Mouse (Mus musculus): ENCODE measurements around the gene Atl3. TPM values are rescaled to one million over a fixed set of nuclear protein-coding genes. Genes with fewer than 3 reads are reported as not detected.
A peak's percentile ranks its signal among the peaks of the same experiment; 100 is the strongest.

Atl3 gene
- polyA plus RNA-seq, 1 experiment from 2014 or later = 5.8 TPM

DNA sequence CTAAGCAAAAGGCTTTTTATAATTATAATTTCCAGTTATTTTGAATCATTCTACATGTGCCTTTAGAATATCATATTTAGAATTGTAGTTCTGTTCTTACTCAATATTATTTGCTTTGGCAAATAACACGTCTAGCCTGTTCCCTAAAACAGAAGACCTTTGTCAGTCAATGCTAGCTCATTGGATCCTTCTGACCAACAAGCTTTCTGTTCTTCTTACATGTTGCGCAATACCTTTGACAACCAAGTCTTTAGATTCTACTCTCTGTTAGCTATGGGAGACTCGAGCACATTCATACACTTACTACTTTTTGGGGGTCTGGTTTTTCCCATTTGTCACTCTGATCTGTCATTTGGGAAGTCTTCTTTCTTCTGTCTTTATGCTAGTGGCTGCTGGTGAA, 27.8 kb downstream of the Atl3 start:
- Histone ChIP-seq H3K36me3 (ENCODE audit: control insufficient read depth, insufficient read depth, low read length) (peaks cover 17% of the 10 kb centered on the region), H3K4me3 (ENCODE audit: low read length) (no peak overlapping the region), H3K9ac (ENCODE audit: low read depth, low read length) (no peak overlapping the region), H3K27ac (ENCODE audit: low read depth, low read length) (no peak overlapping the region), H3K4me2 (ENCODE audit: low read length) (no peak overlapping the region), H3K9me3 (ENCODE audit: control insufficient read depth, low read length) (0 out of 2 replicates have a peak, but pooled peaks cover 2% of the 10 kb centered on the region), H3K4me1 (ENCODE audit: control insufficient read depth, insufficient read depth, low read depth, low read length) (no peaks in the 10 kb centered on the region), H3K27me3 (replicated peaks; ENCODE audit: control insufficient read depth, insufficient read depth, low read length) (no peaks in the 10 kb centered on the region)
- no peak for ATAC-seq
- WGBS = 95% methylated on average over 3 of the region's 3 CpGs

DNA sequence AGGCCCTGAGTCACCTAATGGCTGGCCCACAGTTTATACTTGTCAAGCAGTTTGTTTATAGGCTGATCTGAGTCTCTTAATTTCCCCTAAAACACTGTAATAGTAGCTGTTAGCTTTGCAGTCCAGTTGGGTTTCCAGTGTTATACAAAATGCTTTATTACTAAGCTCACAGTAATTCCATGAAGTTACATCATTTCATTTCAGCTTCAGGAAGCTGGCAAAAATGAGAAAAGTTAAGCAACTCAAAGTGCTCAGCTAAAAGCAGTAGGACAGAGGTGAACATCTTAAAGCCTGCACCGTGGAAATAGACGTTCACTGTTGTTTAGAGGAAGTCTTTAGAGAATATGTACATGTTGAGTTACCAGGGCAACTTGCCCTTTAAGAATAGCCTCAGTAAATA, 29.0 kb downstream of the Atl3 start:
- Histone ChIP-seq H3K9ac (ENCODE audit: low read depth, low read length) (no peak overlapping the region), H3K4me3 (ENCODE audit: low read length) (no peak overlapping the region), H3K4me1 (ENCODE audit: control insufficient read depth, insufficient read depth, low read depth, low read length) (no peaks in the 10 kb centered on the region), H3K27ac (ENCODE audit: low read depth, low read length) (no peak overlapping the region), H3K36me3 (ENCODE audit: control insufficient read depth, insufficient read depth, low read length) (peaks cover 17% of the 10 kb centered on the region), H3K27me3 (replicated peaks; ENCODE audit: control insufficient read depth, insufficient read depth, low read length) (no peaks in the 10 kb centered on the region), H3K9me3 (ENCODE audit: control insufficient read depth, low read length) (0 out of 2 replicates have a peak, but pooled peaks cover 2% of the 10 kb centered on the region), H3K4me2 (ENCODE audit: low read length) (no peak overlapping the region)
- WGBS = 90% methylated on average over 2 of the region's 2 CpGs
- ATAC-seq = no peak

DNA sequence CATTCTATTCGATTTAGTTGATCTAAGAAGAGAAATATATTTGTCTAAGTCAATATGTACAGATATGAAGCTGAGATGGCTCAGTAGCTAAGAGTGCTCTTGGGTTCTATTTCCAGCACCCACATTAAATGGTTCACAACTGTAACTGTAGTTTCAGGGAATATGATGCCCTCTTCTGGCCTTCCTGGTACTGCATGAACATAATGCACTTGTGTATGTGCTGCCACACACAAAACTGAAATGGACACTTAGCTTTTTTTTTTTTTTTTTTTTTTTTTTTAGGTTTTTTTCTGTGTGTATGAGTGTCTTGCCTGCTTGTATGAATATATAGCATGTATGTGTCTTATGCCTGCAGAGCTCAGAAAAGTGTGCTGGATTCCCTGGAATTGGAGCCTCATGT, 29.5 kb downstream of the Atl3 start:
- Histone ChIP-seq H3K4me1 (ENCODE audit: control insufficient read depth, insufficient read depth, low read depth, low read length) (no peaks in the 10 kb centered on the region), H3K4me2 (ENCODE audit: low read length) (no peak overlapping the region), H3K4me3 (ENCODE audit: low read length) (no peak overlapping the region), H3K27ac (ENCODE audit: low read depth, low read length) (no peak overlapping the region), H3K36me3 (ENCODE audit: control insufficient read depth, insufficient read depth, low read length) (peaks cover 17% of the 10 kb centered on the region), H3K27me3 (replicated peaks; ENCODE audit: control insufficient read depth, insufficient read depth, low read length) (no peaks in the 10 kb centered on the region), H3K9me3 (ENCODE audit: control insufficient read depth, low read length) (0 out of 2 replicates have a peak, but pooled peaks cover 2% of the 10 kb centered on the region), H3K9ac (ENCODE audit: low read depth, low read length) (no peak overlapping the region)
- ATAC-seq = no peak
- 100% methylated on average over 1 of the region's 1 CpGs for WGBS

DNA sequence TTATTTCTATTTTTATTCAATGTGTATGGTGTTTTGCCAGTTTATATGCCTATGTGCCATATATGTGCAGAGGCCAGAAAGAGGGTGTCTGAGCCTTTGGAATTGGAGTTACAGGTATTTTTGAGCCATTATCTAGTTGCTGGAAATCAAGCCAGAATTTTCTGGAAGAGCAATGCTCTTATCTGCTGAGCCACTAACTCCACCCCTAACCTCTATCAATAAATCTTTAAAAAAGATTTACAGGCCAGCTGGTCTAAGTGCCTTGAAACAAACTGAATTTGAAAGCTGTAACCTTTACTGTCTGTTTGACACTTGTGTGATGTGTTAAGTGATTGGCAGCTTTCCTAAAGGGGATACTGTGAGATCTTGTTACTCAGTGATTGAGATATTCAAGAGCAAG, 29.9 kb downstream of the Atl3 start:
- Histone ChIP-seq H3K27me3 (replicated peaks; ENCODE audit: control insufficient read depth, insufficient read depth, low read length) (no peaks in the 10 kb centered on the region), H3K36me3 (ENCODE audit: control insufficient read depth, insufficient read depth, low read length) (peaks cover 15% of the 10 kb centered on the region), H3K4me2 (ENCODE audit: low read length) (no peak overlapping the region), H3K4me1 (ENCODE audit: control insufficient read depth, insufficient read depth, low read depth, low read length) (no peaks in the 10 kb centered on the region), H3K27ac (ENCODE audit: low read depth, low read length) (no peak overlapping the region), H3K9ac (ENCODE audit: low read depth, low read length) (no peak overlapping the region), H3K4me3 (ENCODE audit: low read length) (no peak overlapping the region), H3K9me3 (ENCODE audit: control insufficient read depth, low read length) (0 out of 2 replicates have a peak, but pooled peaks cover 2% of the 10 kb centered on the region)
- no peak for ATAC-seq

DNA sequence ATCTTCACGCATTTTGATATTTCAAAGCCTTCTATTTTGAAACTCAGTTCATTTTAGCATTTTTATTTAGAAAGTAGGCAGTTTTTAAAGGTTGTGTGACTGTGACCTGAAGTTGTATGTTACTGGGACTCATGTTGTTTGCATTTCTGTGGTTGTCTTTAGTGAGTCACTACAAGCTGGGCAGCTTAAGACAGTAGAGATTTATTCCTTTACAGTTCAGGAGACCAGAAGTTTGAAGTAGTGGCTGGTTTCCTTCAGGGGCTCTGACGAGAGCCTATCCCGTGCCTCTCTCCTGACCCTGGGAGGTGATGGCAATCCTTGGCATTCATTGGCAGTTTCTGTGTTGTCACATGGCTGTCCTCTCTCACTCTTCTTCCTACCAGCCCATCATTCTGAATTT, 31.0 kb downstream of the Atl3 start:
- Histone ChIP-seq H3K27me3 (replicated peaks; ENCODE audit: control insufficient read depth, insufficient read depth, low read length) (no peaks in the 10 kb centered on the region), H3K36me3 (ENCODE audit: control insufficient read depth, insufficient read depth, low read length) (peaks cover 18% of the 10 kb centered on the region), H3K4me2 (ENCODE audit: low read length) (no peak overlapping the region), H3K9me3 (ENCODE audit: control insufficient read depth, low read length) (0 out of 2 replicates have a peak, but pooled peaks cover 2% of the 10 kb centered on the region), H3K9ac (ENCODE audit: low read depth, low read length) (no peak overlapping the region), H3K27ac (ENCODE audit: low read depth, low read length) (no peak overlapping the region), H3K4me1 (ENCODE audit: control insufficient read depth, insufficient read depth, low read depth, low read length) (no peaks in the 10 kb centered on the region), H3K4me3 (ENCODE audit: low read length) (no peak overlapping the region)
- 82% methylated on average over 3 of the region's 3 CpGs for WGBS
- ATAC-seq = no peak

DNA sequence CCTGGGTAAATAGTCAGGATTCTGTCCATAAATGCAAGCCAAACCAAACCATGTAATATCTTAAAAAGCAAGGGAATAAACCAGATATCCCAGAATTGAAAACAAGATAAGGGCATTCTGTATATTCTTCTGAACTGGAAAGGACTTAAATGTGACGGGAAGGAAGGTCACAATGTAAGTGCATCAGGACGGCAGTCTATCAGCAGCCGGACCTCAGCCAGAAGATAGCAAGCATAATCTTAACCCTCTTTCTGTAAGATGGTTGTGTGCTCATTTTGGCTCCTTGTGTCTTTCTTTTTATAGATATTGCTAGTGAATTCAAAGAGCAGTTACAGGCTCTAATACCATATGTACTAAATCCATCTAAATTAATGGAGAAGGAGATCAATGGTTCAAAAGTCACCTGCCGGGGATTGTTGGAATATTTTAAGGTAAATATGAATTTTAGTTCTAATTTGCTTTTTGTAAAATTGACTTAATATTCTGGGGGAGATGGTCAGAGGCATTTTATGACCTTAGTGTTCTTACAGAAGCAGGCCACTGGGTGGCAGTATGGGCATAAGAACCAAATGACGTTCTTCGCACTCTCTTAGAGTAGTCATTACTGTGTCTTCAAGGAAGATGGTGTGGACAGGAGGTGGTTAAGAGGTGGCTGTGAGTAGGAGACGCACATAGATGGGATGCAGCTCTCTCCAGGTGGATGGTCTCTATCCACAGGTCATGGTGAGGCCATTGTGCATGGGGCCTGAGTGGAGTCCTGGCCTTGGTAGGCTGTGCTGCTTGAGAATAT, 35.0 kb downstream of the Atl3 start:
- Histone ChIP-seq H3K27ac (ENCODE audit: low read depth, low read length) (no peak overlapping the region), H3K27me3 (replicated peaks; ENCODE audit: control insufficient read depth, insufficient read depth, low read length) (no peaks in the 10 kb centered on the region), H3K36me3 (ENCODE audit: control insufficient read depth, insufficient read depth, low read length) (peaks cover 13% of the 10 kb centered on the region), H3K9me3 (ENCODE audit: control insufficient read depth, low read length) (no peaks in the 10 kb centered on the region), H3K4me3 (ENCODE audit: low read length) (no peak overlapping the region), H3K9ac (ENCODE audit: low read depth, low read length) (no peak overlapping the region), H3K4me2 (ENCODE audit: low read length) (no peak overlapping the region), H3K4me1 (ENCODE audit: control insufficient read depth, insufficient read depth, low read depth, low read length) (no peaks in the 10 kb centered on the region)
- 53% methylated on average over 7 of the region's 7 CpGs for WGBS
- ATAC-seq = peak; percentile 74

DNA sequence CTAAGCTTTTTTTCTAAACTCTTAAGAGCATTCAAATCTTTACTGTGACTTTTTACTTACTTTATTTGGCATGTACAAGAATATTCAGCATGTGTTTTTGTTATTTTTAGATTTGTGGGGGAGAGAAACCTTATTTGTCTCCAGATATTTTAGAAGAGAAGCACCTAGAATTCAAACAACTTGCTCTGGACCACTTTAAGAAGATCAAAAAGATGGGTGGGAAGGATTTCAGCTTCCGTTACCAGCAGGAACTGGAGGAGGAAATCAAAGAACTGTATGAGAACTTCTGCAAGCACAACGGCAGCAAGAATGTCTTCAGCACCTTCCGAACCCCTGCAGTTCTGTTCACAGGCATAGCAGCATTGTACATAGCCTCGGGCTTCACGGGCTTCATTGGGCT, 38.1 kb downstream of the Atl3 start:
- Histone ChIP-seq H3K4me1 (ENCODE audit: control insufficient read depth, insufficient read depth, low read depth, low read length) (no peaks in the 10 kb centered on the region), H3K4me3 (ENCODE audit: low read length) (no peak overlapping the region), H3K27me3 (replicated peaks; ENCODE audit: control insufficient read depth, insufficient read depth, low read length) (no peaks in the 10 kb centered on the region), H3K36me3 (ENCODE audit: control insufficient read depth, insufficient read depth, low read length) (peaks cover 10% of the 10 kb centered on the region), H3K9me3 (ENCODE audit: control insufficient read depth, low read length) (no peaks in the 10 kb centered on the region), H3K9ac (ENCODE audit: low read depth, low read length) (no peak overlapping the region), H3K4me2 (ENCODE audit: low read length) (no peak overlapping the region), H3K27ac (ENCODE audit: low read depth, low read length) (no peak overlapping the region)
- ATAC-seq = no peak
- 90% methylated on average over 5 of the region's 5 CpGs for WGBS

DNA sequence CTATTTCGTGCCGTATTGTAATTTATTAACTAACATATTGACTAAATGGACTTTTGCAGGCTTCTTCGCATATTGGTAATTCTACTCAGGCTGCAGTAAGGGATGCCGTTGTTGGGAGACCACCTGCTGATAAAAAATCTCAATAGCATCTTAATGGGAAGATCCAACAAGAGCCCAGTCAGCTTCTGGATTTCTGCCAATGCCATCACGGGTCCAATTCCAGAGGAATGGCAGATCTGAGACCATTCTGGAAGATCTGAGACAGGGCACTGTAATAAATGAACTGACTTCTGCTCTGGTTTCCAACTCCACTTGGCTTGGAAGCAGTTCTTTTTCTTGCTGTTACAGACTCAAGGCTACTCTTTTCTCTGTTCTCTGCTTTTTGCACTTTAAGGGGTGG, 40.1 kb downstream of the Atl3 start:
- 48% methylated on average over 5 of the region's 5 CpGs for WGBS
- ATAC-seq = peak; percentile 50; the same call in 1 of the 2 replicates
- H3K27ac ChIP-seq (ENCODE audit: low read depth, low read length) = no peak overlapping the region
- peaks cover 10% of the 10 kb centered on the region for H3K36me3 ChIP-seq (ENCODE audit: control insufficient read depth, insufficient read depth, low read length)
- no peak overlapping the region for H3K9ac ChIP-seq (ENCODE audit: low read depth, low read length)
- H3K9me3 ChIP-seq (ENCODE audit: control insufficient read depth, low read length) = no peaks in the 10 kb centered on the region
- H3K4me3 ChIP-seq (ENCODE audit: low read length) = no peak overlapping the region
- no peaks in the 10 kb centered on the region for H3K27me3 ChIP-seq (replicated peaks; ENCODE audit: control insufficient read depth, insufficient read depth, low read length)
- H3K4me2 ChIP-seq (ENCODE audit: low read length) = no peak overlapping the region
- no peaks in the 10 kb centered on the region for H3K4me1 ChIP-seq (ENCODE audit: control insufficient read depth, insufficient read depth, low read depth, low read length)

DNA sequence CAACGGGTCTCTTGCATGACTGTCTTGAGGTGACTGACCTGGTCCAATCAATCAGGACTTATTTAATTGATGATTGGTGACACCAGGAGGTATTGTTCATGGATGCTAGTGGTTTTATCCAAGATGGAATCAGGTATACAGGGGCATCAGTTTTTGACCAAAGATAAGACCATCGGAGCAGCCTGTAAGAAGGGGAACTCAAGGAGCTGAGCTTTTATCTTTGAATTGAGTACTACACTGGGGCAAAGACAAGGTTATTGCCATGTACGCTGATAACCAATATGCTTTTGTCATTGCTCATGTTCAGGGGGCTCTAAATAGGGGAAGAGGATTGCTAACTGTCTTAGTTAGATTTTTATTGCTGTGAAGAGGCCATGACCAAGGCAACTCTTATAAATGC, 55.1 kb downstream of the Atl3 start:
- Histone ChIP-seq H3K4me3 (ENCODE audit: low read length) (no peak overlapping the region), H3K4me1 (ENCODE audit: control insufficient read depth, insufficient read depth, low read depth, low read length) (no peaks in the 10 kb centered on the region), H3K4me2 (ENCODE audit: low read length) (no peak overlapping the region), H3K27ac (ENCODE audit: low read depth, low read length) (no peak overlapping the region), H3K9ac (ENCODE audit: low read depth, low read length) (no peak overlapping the region), H3K27me3 (replicated peaks; ENCODE audit: control insufficient read depth, insufficient read depth, low read length) (no peaks in the 10 kb centered on the region), H3K36me3 (ENCODE audit: control insufficient read depth, insufficient read depth, low read length) (no peaks in the 10 kb centered on the region), H3K9me3 (ENCODE audit: control insufficient read depth, low read length) (no peaks in the 10 kb centered on the region)
- WGBS = 95% methylated on average over 3 of the region's 3 CpGs
- ATAC-seq = no peak
